Mouse (Mus musculus) stomach, postnatal 0 days (tissue): ENCODE data around the gene Stk11ip. TPM values are rescaled to one million over a fixed set of nuclear protein-coding genes. Genes with fewer than 3 reads are reported as not detected.

Source experiments
- ATAC-seq: fragments of 200-750 bp; cut with Nextera tagmentation; 2 replicates; pipeline ENCODE4 v1.8.0; 2017; ENCODE audit not compliant: low FRiP score, low TSS enrichment
- DNase-seq: peaks from one replicate; pipeline ENCODE4 v3.0.0-alpha.2; 2016; ENCODE audit warnings: low spot score
- H3K27ac ChIP-seq: fragments of 300-500 bp; sonication (generic); replicated peaks from 2 replicates; pipeline ENCODE4 v1.5.1; 2014; ENCODE audit warnings: mild to moderate bottlenecking, control low read depth
- H3K27me3 ChIP-seq: fragments of 300-500 bp; sonication (generic); 2 replicates; pipeline ENCODE4 v1.6.1; 2014; ENCODE audit warnings: low read length; ENCODE audit not compliant: control insufficient read depth, insufficient read depth
- H3K36me3 ChIP-seq: fragments of 300-500 bp; sonication (generic); 2 replicates; pipeline ENCODE4 v1.6.1; 2014; ENCODE audit warnings: low read length, mixed read lengths; ENCODE audit not compliant: control insufficient read depth, insufficient read depth
- H3K4me1 ChIP-seq: fragments of 300-500 bp; sonication (generic); replicated peaks from 2 replicates; pipeline ENCODE4 v1.6.1; 2014; ENCODE audit warnings: antibody characterized with exemption; ENCODE audit not compliant: control insufficient read depth, insufficient read depth
- H3K4me2 ChIP-seq: fragments of 300-500 bp; sonication (generic); replicated peaks from 2 replicates; pipeline ENCODE4 v1.6.1; 2014; ENCODE audit warnings: low read depth, mild to moderate bottlenecking, control low read depth, moderate library complexity
- H3K4me3 ChIP-seq: fragments of 300-500 bp; sonication (generic); 2 replicates; pipeline ENCODE4 v1.5.1; 2014; ENCODE audit warnings: low read depth, low read length, control low read depth
- H3K9ac ChIP-seq: fragments of 300-500 bp; sonication (generic); 2 replicates; pipeline ENCODE4 v1.6.1; 2014; ENCODE audit warnings: mild to moderate bottlenecking, low read length, control low read depth, mixed read lengths
- H3K9me3 ChIP-seq: fragments of 300-500 bp; sonication (generic); 2 replicates; pipeline ENCODE4 v1.6.1; 2016; ENCODE audit warnings: low read length; ENCODE audit not compliant: control insufficient read depth
- CTCF ChIP-seq: IDR thresholded peaks from 2 replicates; pipeline ENCODE4 v1.5.1; 2016; ENCODE audit warnings: antibody characterized with exemption, low read depth, mild to moderate bottlenecking, moderate library complexity
- EP300 ChIP-seq: optimal IDR thresholded peaks from 2 replicates; pipeline ENCODE3; 2016; ENCODE audit warnings: antibody characterized with exemption
- WGBS: fragments of 180-500 bp; shearing (Covaris S2); extraction: QIAGEN DNeasy Blood & Tissue Kit; methylation state at CpG from one replicate; pipeline ENCODE4 v1.1.7; 2014; 5-methylcytosine and 5-hydroxymethylcytosine counted together
- polyA plus RNA-seq: library from polyadenylated mRNA; unstranded; fragments of >200 nt; fragmentation: Nextera tagmentation; extraction: Ambion mirVana; gene quantifications from 2 replicates; pipeline ENCODE4 v1.2.1, GENCODE M21; 2015

Gene Stk11ip
- polyA plus RNA-seq, 1 experiment from 2014 or later = 6.7 TPM

DNA sequence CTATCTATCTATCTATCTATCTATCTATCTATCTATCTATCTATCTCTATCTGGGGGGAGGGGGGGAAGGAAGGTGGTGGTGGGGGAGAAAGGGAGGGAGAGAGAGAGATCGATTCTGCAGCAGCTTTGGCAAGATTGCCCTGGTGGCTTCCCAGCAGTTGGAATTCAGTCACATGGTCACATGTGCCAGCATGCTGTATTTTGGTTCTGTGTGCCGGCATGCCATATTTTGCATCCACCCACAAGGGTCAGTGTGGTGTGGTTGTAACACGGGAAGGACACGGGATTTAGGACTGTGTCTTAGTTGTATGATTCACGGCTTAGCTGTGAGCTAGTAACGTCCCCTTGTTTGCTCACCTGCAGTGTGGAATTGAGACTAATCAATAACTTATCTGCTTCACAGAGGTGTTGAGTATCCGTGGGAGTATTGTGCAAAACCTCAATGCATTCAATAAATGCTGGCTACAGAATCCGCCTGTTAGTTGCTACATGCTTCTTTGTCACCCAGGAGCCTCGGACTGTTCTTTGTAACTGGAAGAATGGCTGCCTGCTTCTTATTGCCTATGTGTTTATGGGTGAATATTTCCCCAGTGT lies 17.4 kb downstream of the Stk11ip start:
- no peaks in the 10 kb centered on the region for H3K27me3 ChIP-seq
- peak; percentile 28; the same call in 1 of the 2 replicates for ATAC-seq
- no peaks in the 10 kb centered on the region for H3K4me1 ChIP-seq
- H3K27ac ChIP-seq = no peak overlapping the region
- no peak overlapping the region for H3K9ac ChIP-seq
- H3K4me3 ChIP-seq = no peak overlapping the region
- no peak for TF ChIP-seq CTCF
- no peak for TF ChIP-seq EP300
- H3K4me2 ChIP-seq = no peak overlapping the region
- H3K9me3 ChIP-seq = no peaks in the 10 kb centered on the region
- 50% methylated on average over 9 of the region's 9 CpGs for WGBS
- H3K36me3 ChIP-seq = peaks cover 13% of the 10 kb centered on the region; the same call in 1 of the 2 replicates
- no peak for DNase-seq

DNA sequence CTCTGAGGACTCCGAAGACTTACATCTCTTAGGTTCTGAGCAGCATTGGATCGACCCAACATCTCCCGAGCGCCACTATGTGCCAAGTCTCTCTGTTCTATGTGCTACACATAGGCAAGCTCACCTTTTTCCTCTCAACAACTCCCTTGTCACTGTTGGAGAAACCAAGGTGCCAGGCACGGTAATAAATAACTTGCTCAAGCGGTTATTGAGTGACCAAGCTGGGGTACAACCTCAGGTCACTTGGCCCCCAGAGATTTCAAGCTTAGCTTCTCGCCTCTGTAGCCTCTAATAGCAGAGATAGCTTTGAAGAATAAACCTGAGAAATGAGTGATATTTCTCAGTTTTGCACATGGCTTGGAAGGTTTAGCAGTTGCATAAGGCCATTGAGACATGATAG lies 20.2 kb downstream of the Stk11ip start:
- ATAC-seq (no peak), DNase-seq (no peak)
- no peaks in the 10 kb centered on the region for H3K27me3 ChIP-seq
- H3K27ac ChIP-seq = no peak overlapping the region
- H3K9ac ChIP-seq = no peak overlapping the region
- 90% methylated on average over 7 of the region's 7 CpGs for WGBS
- no peak overlapping the region for H3K4me2 ChIP-seq
- H3K4me1 ChIP-seq = no peaks in the 10 kb centered on the region
- no peak overlapping the region for H3K4me3 ChIP-seq
- TF ChIP-seq EP300 (no peak), CTCF (no peak)
- H3K9me3 ChIP-seq = no peaks in the 10 kb centered on the region
- H3K36me3 ChIP-seq = 0 out of 2 replicates have a peak, but pooled peaks cover 4% of the 10 kb centered on the region

DNA sequence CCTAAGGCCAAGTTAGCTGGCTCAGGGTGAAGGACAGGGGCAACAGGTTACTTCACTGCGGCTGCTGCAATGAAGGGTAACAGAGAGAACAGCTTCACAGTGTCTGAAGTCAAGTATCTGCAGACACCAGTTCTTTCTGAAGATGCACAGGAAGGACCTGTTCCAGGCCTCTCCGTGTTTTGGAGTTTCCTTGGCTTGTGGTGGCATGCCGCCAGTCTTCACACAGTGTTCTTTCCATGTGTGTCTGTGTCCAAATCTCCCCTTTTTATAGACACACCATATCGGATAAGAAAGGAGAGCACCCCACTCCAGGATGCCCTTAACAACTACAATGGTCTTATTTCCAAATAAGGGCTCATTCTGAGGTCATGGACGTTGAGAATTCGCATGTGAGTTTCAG lies 23.0 kb downstream of the Stk11ip start:
- Histone ChIP-seq H3K36me3 (no peaks in the 10 kb centered on the region), H3K9me3 (no peaks in the 10 kb centered on the region), H3K9ac (no peak overlapping the region), H3K27ac (no peak overlapping the region), H3K27me3 (no peaks in the 10 kb centered on the region), H3K4me1 (no peaks in the 10 kb centered on the region), H3K4me2 (no peak overlapping the region), H3K4me3 (no peak overlapping the region)
- ATAC-seq (no peak), DNase-seq (no peak)
- WGBS = 87% methylated on average over 6 of the region's 6 CpGs
- TF ChIP-seq CTCF = no peak
- no peak for TF ChIP-seq EP300

GRCm38 (mm10) chr1:75545965-75546956 lies 24.9 kb downstream of the Stk11ip start, which contains the start of gene Slc4a3:
TSS of gene Slc4a3 (plus strand) at chr1:75546266.
- peak within 1 kb of the TSS; percentile 80 for H3K9ac ChIP-seq
- 2% methylated on average over 41 of the region's 64 CpGs for WGBS
- H3K9me3 ChIP-seq = no peaks in the 10 kb centered on the region
- H3K27ac ChIP-seq = peak within 1 kb of the TSS; percentile 56
- ATAC-seq (peak; percentile 90), DNase-seq (peak; percentile 81)
- no peaks in the 10 kb centered on the region; the same call in 1 of the 2 replicates for H3K36me3 ChIP-seq
- H3K4me1 ChIP-seq = no peaks in the 10 kb centered on the region
- peak within 1 kb of the TSS; percentile 67 for H3K4me3 ChIP-seq
- no peak for TF ChIP-seq EP300
- TF ChIP-seq CTCF = peak; percentile 53
- peak within 1 kb of the TSS; percentile 92 for H3K4me2 ChIP-seq
- H3K27me3 ChIP-seq = no peaks in the 10 kb centered on the region

DNA sequence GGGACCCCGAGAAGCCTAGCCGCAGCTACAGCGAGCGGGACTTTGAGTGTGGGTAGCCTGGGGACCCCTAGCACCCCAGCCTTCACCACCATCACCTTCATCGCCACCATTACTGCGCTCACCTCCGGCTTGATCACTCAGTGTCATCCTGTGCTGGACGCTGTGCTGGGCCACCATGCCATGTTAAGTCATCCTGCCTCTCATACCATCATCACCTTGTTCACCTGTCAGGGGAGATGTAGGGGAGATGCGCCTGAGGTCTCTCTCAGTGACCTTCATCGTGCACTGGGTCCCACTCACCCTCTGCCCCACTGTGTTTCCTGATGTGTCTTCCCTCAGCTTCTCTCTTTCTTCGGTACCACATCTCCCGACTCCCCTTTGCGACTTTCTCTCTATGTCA lies 26.0 kb downstream of the Stk11ip start:
- Histone ChIP-seq H3K27me3 (no peaks in the 10 kb centered on the region), H3K4me2 (peak overlapping the region; percentile 92), H3K36me3 (no peaks in the 10 kb centered on the region; the same call in 1 of the 2 replicates), H3K4me3 (no peak overlapping the region), H3K9ac (no peak overlapping the region), H3K27ac (no peak overlapping the region), H3K4me1 (no peaks in the 10 kb centered on the region), H3K9me3 (no peaks in the 10 kb centered on the region)
- no peak for ATAC-seq
- no peak for TF ChIP-seq EP300
- TF ChIP-seq CTCF = no peak
- 94% methylated on average over 13 of the region's 13 CpGs for WGBS
- no peak for DNase-seq
